Mouse (Mus musculus) liver, adult 2 months (tissue): ENCODE results near the gene Macrod1.

Experiments used
- CTCF ChIP-seq: fragments of 200-500 bp; IDR thresholded peaks from 2 replicates; pipeline ENCODE4 v1.5.1; 2011; ENCODE audit warnings: low read depth, low read length, control low read depth
- POLR2A ChIP-seq: fragments of 200-500 bp; IDR thresholded peaks from 2 replicates; pipeline ENCODE4 v1.6.1; 2011; ENCODE audit warnings: low read length, control low read depth; ENCODE audit not compliant: insufficient read depth; ENCODE audit errors: extremely low read depth

DNA sequence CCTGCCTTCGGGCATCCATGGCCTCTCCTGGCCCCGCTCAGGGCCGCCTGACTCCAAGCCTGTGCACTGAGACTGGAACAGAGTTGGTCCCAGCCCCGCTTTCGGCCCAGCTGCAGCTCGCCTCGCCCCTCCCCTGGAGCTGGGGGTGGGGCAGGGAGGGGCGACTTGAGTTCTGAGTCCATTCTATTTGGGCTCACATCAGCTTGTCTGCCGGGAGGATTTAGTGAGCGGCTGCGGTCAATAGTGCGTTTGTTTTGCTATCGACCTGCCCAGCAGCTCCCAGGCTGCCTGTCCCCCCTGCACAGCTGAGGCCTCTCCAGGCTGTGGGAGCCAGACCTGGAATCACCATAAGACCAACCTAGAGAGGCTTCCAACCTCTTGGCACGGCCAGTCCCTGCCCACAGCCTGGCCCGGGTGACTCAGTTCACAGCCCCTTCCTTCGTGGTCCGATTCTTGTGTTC is 78.1 kb downstream of the Macrod1 start:
- TF ChIP-seq CTCF (no peak), POLR2A (no peak)
